Mouse (Mus musculus) heart, embryonic 14.5 days (tissue): ENCODE results near the gene Smndc1. TPM values are rescaled to one million over a fixed set of nuclear protein-coding genes. Genes with fewer than 3 reads are reported as not detected.

Experiments
- ATAC-seq: fragments of 200-750 bp; cut with Nextera tagmentation; 2 replicates; pipeline ENCODE4 v1.8.0; 2017; ENCODE audit warnings: low read depth, moderate TSS enrichment; ENCODE audit not compliant: insufficient number of reproducible peaks, insufficient read depth, low FRiP score
- H3K27ac ChIP-seq, 2 experiments: fragments of 200-500 bp in 1 of 2; fragments of 300-500 bp in 1 of 2; sonication (generic) in 1 of 2; replicated peaks in 1 of 2; 2 replicates each; pipeline ENCODE4 v1.5.1; 2012 to 2014; ENCODE audit warnings: low read depth in 2 of 2, low read length in 2 of 2, control low read depth in 1 of 2, mild to moderate bottlenecking in 1 of 2, mixed read lengths in 1 of 2; ENCODE audit not compliant: control insufficient read depth in 1 of 2, insufficient read depth in 1 of 2
- H3K27me3 ChIP-seq: fragments of 300-500 bp; sonication (generic); 2 replicates; pipeline ENCODE4 v1.6.1; 2014; ENCODE audit warnings: mild to moderate bottlenecking, low read length, control low read depth; ENCODE audit not compliant: control insufficient read depth, insufficient read depth
- H3K36me3 ChIP-seq: fragments of 300-500 bp; sonication (generic); 2 replicates; pipeline ENCODE4 v1.6.1; 2014; ENCODE audit warnings: mild to moderate bottlenecking, control low read depth, low read length, mixed read lengths; ENCODE audit not compliant: control insufficient read depth, insufficient read depth
- H3K4me1 ChIP-seq, 2 experiments: fragments of 200-500 bp in 1 of 2; fragments of 300-500 bp in 1 of 2; sonication (generic) in 1 of 2; 2 replicates each; pipeline ENCODE4 v1.6.1; 2012 to 2014; ENCODE audit warnings: low read length in 2 of 2, control low read depth in 1 of 2, mixed read lengths in 1 of 2; ENCODE audit not compliant: control insufficient read depth in 2 of 2, insufficient read depth in 2 of 2
- H3K4me2 ChIP-seq: fragments of 300-500 bp; sonication (generic); 2 replicates; pipeline ENCODE4 v1.6.1; 2014; ENCODE audit warnings: mild to moderate bottlenecking, low read length
- H3K4me3 ChIP-seq, 2 experiments: fragments of 200-500 bp in 1 of 2; fragments of 300-500 bp in 1 of 2; sonication (generic) in 1 of 2; 2 replicates each; pipeline ENCODE4 v1.5.1; 2012 to 2014; ENCODE audit warnings: low read length in 2 of 2, mild to moderate bottlenecking in 2 of 2, control low read depth in 1 of 2, low read depth in 1 of 2, moderate library complexity in 1 of 2; ENCODE audit not compliant: control insufficient read depth in 1 of 2, insufficient read depth in 1 of 2
- H3K9ac ChIP-seq: fragments of 300-500 bp; sonication (generic); 2 replicates; pipeline ENCODE4 v1.6.1; 2014; ENCODE audit warnings: mild to moderate bottlenecking, low read length
- H3K9me3 ChIP-seq: fragments of 300-500 bp; sonication (generic); 2 replicates; pipeline ENCODE4 v1.6.1; 2016; ENCODE audit warnings: low read length, control low read depth; ENCODE audit not compliant: control insufficient read depth
- WGBS: fragments of 180-500 bp; shearing (Covaris S2); extraction: QIAGEN DNeasy Blood & Tissue Kit; methylation state at CpG from one replicate; pipeline ENCODE4 v1.1.7; 2014; 5-methylcytosine and 5-hydroxymethylcytosine counted together
- polyA plus RNA-seq: library from polyadenylated mRNA; unstranded; fragments of >200 nt; fragmentation: Nextera tagmentation; extraction: Ambion mirVana; gene quantifications from 2 replicates; pipeline ENCODE4 v1.2.1, GENCODE M21; 2014

Smndc1 gene
- 31.5 and 32.7 TPM in 2 replicates for polyA plus RNA-seq

- peaks cover 35% of the 10 kb centered on the region for H3K36me3 ChIP-seq
- no peaks in the 10 kb centered on the region for H3K27me3 ChIP-seq
- peak within 1 kb of the TSS; percentile 82 for H3K4me2 ChIP-seq
- peak within 1 kb of the TSS; percentile 81 to 95 for H3K4me3 ChIP-seq
- peak within 1 kb of the TSS; percentile 93 to 99 for H3K27ac ChIP-seq
- H3K9ac ChIP-seq = peak within 1 kb of the TSS; percentile 96
- no peaks in the 10 kb centered on the region for H3K9me3 ChIP-seq
- WGBS = under 1% methylated on average over 48 of the region's 48 CpGs
- ATAC-seq = peak; percentile 97
- H3K4me1 ChIP-seq = peaks cover 5 to 14% of the 10 kb centered on the region in 2 experiments
Observed at GRCm38 (mm10) chr19:53390495-53391007, at the start of gene Smndc1. Gene Smndc1, minus strand, starts transcription at chr19:53390578.

- no peak for ATAC-seq
- no peak overlapping the region for H3K9ac ChIP-seq
- H3K27me3 ChIP-seq = no peaks in the 10 kb centered on the region
- H3K4me3 ChIP-seq = no peak overlapping the region
- no peaks in the 10 kb centered on the region for H3K9me3 ChIP-seq
- 43% methylated on average over 7 of the region's 7 CpGs for WGBS
- H3K27ac ChIP-seq = no peak overlapping the region
- H3K36me3 ChIP-seq = no peaks in the 10 kb centered on the region
- no peak overlapping the region for H3K4me2 ChIP-seq
- H3K4me1 ChIP-seq = peaks cover 17 to 21% of the 10 kb centered on the region in 2 experiments; a peak in 3 of 4 replicates
Observed at GRCm38 (mm10) chr19:53439340-53439739, 49.0 kb upstream of the Smndc1 start.

GRCm38 (mm10) chr19:53437991-53438390, 47.6 kb upstream of the Smndc1 start:
- Histone ChIP-seq H3K36me3 (no peaks in the 10 kb centered on the region), H3K4me3 (no peak overlapping the region), H3K27ac (peak overlapping the region in 1 of 2 experiments; percentile 26; a peak in 1 of 4 replicates), H3K4me1 (peaks cover 17 to 21% of the 10 kb centered on the region in 2 experiments; a peak in 3 of 4 replicates), H3K9me3 (no peaks in the 10 kb centered on the region), H3K4me2 (no peak overlapping the region), H3K9ac (no peak overlapping the region), H3K27me3 (no peaks in the 10 kb centered on the region)
- no peak for ATAC-seq
- 70% methylated on average over 8 of the region's 8 CpGs for WGBS

- Histone ChIP-seq H3K27ac (peak overlapping the region; percentile 2 to 26; a peak in 2 of 4 replicates), H3K4me1 (peaks cover 17 to 21% of the 10 kb centered on the region in 2 experiments; a peak in 3 of 4 replicates), H3K4me2 (no peak overlapping the region), H3K4me3 (no peak overlapping the region), H3K27me3 (no peaks in the 10 kb centered on the region), H3K9ac (no peak overlapping the region), H3K9me3 (no peaks in the 10 kb centered on the region), H3K36me3 (no peaks in the 10 kb centered on the region)
- 22% methylated on average over 8 of the region's 8 CpGs for WGBS
- peak; percentile 73 for ATAC-seq
Observed at GRCm38 (mm10) chr19:53437311-53437958, 47.1 kb upstream of the Smndc1 start.

- Histone ChIP-seq H3K4me1 (peaks cover 12% of the 10 kb centered on the region in 2 experiments; a peak in 3 of 4 replicates), H3K9me3 (no peaks in the 10 kb centered on the region), H3K36me3 (no peaks in the 10 kb centered on the region), H3K27ac (no peak overlapping the region), H3K9ac (no peak overlapping the region), H3K4me3 (no peak overlapping the region), H3K4me2 (no peak overlapping the region), H3K27me3 (no peaks in the 10 kb centered on the region)
- 73% methylated on average over 10 of the region's 10 CpGs for WGBS
- no peak for ATAC-seq
Observed at GRCm38 (mm10) chr19:53433949-53434689, 43.7 kb upstream of the Smndc1 start.

GRCm38 (mm10) chr19:53431003-53431402, 40.6 kb upstream of the Smndc1 start:
- no peaks in the 10 kb centered on the region for H3K36me3 ChIP-seq
- WGBS = 86% methylated on average over 11 of the region's 11 CpGs
- H3K9ac ChIP-seq = no peak overlapping the region
- peaks cover 13 to 15% of the 10 kb centered on the region in 2 experiments for H3K4me1 ChIP-seq
- H3K9me3 ChIP-seq = no peaks in the 10 kb centered on the region
- no peak for ATAC-seq
- H3K4me3 ChIP-seq = no peak overlapping the region
- no peak overlapping the region for H3K27ac ChIP-seq
- H3K27me3 ChIP-seq = no peaks in the 10 kb centered on the region
- no peak overlapping the region for H3K4me2 ChIP-seq

GRCm38 (mm10) chr19:53430356-53430755, 40.0 kb upstream of the Smndc1 start:
- no peak overlapping the region for H3K4me2 ChIP-seq
- no peaks in the 10 kb centered on the region for H3K36me3 ChIP-seq
- H3K9me3 ChIP-seq = no peaks in the 10 kb centered on the region
- no peak overlapping the region for H3K27ac ChIP-seq
- 56% methylated on average over 9 of the region's 9 CpGs for WGBS
- H3K4me3 ChIP-seq = no peak overlapping the region
- H3K9ac ChIP-seq = no peak overlapping the region
- ATAC-seq = no peak
- H3K27me3 ChIP-seq = no peaks in the 10 kb centered on the region
- H3K4me1 ChIP-seq = peaks cover 13 to 15% of the 10 kb centered on the region in 2 experiments
